8 mouse cellular contexts compared by ENCODE assay signal in the genomic region with DNA sequence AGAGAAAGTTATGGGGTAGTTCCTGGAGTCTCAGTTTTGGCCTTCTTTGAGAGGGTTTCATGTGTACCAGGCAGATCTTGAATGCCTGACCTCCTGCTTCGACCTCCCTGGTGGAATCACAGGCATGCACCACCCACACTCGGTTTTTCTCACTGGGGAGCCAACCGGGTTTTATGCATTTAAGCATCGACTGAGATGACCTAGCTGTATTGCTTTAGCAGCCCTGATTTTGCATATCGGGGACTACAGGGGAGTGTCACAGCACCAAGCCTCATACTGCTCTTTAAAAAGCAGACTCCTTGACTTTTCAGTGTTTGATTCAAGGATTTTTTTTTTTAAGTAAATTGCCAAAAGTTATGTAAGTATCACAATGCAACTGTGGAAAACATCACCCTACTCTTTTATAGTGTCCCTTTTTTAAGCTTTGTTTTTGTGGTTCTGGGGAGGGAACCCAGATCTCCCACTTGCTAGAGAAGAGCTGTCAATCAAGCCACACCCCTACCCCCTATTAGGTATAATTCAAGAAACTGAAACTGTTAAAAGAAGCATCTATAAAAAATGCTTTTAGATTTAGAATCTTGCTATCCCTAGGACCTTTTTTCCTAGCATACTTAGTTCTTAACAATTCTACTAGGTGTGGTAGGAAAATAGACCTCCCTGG. TPM values are rescaled to one million over a fixed set of nuclear protein-coding genes. Genes with fewer than 3 reads are reported as not detected.
A peak's percentile ranks its signal among the peaks of the same experiment; 100 is the strongest.
DNase-seq lines count a peak whose midpoint lies in the region; ATAC-seq lines count a peak whose summit lies in the region.

No protein-coding gene starts in this region.

- peaks cover 25% of the 10 kb centered on the region for H3K4me1 ChIP-seq in heart, embryonic 11.5 days (ENCODE audit: control insufficient read depth, insufficient read depth, low read length)
- H3K4me1 ChIP-seq in embryonic facial prominence, embryonic 14.5 days (ENCODE audit: control insufficient read depth, insufficient read depth, low read length), result peaks cover 29% of the 10 kb centered on the region
- peaks cover 26% of the 10 kb centered on the region for H3K4me1 ChIP-seq in intestine, embryonic 15.5 days (replicated peaks)
- H3K4me1 ChIP-seq in midbrain, embryonic 16.5 days (ENCODE audit: control insufficient read depth, insufficient read depth, low read length), result peaks cover 38% of the 10 kb centered on the region

- 3% methylated on average over 5 of the region's 5 CpGs for WGBS in heart, embryonic 11.5 days (ENCODE audit: insufficient replicate concordance)
- WGBS in embryonic facial prominence, embryonic 14.5 days, result 2% methylated on average over 5 of the region's 5 CpGs
- WGBS in intestine, embryonic 15.5 days, result under 1% methylated on average over 5 of the region's 5 CpGs
- WGBS in midbrain, embryonic 16.5 days, result 2% methylated on average over 5 of the region's 5 CpGs

- no peaks in the 10 kb centered on the region for H3K9me3 ChIP-seq in heart, embryonic 11.5 days (replicated peaks; ENCODE audit: control insufficient read depth, low read length)
- no peaks in the 10 kb centered on the region for H3K9me3 ChIP-seq in embryonic facial prominence, embryonic 14.5 days (ENCODE audit: control insufficient read depth, low read length)
- H3K9me3 ChIP-seq in intestine, embryonic 15.5 days, result no peaks in the 10 kb centered on the region
- no peaks in the 10 kb centered on the region for H3K9me3 ChIP-seq in midbrain, embryonic 16.5 days (replicated peaks; ENCODE audit: control insufficient read depth, low read length, poor library complexity, severe bottlenecking)

- H3K27me3 ChIP-seq in heart, embryonic 11.5 days (ENCODE audit: control insufficient read depth, insufficient read depth, low read length), result no peaks in the 10 kb centered on the region
- no peaks in the 10 kb centered on the region for H3K27me3 ChIP-seq in embryonic facial prominence, embryonic 14.5 days (replicated peaks; ENCODE audit: control insufficient read depth, insufficient read depth, low read length)
- no peaks in the 10 kb centered on the region for H3K27me3 ChIP-seq in intestine, embryonic 15.5 days (replicated peaks)
- no peaks in the 10 kb centered on the region for H3K27me3 ChIP-seq in midbrain, embryonic 16.5 days (ENCODE audit: control insufficient read depth, insufficient read depth, low read depth, low read length)

- H3K27ac ChIP-seq in heart, embryonic 11.5 days (ENCODE audit: low read depth, low read length), result no peak overlapping the region
- 0 out of 2 replicates have a peak overlapping the region, but pooled peaks have one; percentile 100 for H3K27ac ChIP-seq in embryonic facial prominence, embryonic 14.5 days (replicated peaks; ENCODE audit: low read depth, low read length)
- no peak overlapping the region for H3K27ac ChIP-seq in intestine, embryonic 15.5 days
- no peak overlapping the region for H3K27ac ChIP-seq in midbrain, embryonic 16.5 days (ENCODE audit: low read length)

- H3K9ac ChIP-seq in heart, embryonic 11.5 days (ENCODE audit: low read depth, low read length), result peak overlapping the region; percentile 97
- H3K9ac ChIP-seq in embryonic facial prominence, embryonic 14.5 days (ENCODE audit: low read depth, low read length), result peak overlapping the region; percentile 99
- H3K9ac ChIP-seq in intestine, embryonic 15.5 days, result peak overlapping the region; percentile 98
- H3K9ac ChIP-seq in midbrain, embryonic 16.5 days (ENCODE audit: low read depth, low read length), result peak overlapping the region; percentile 97

- peak overlapping the region; percentile 94 for H3K4me2 ChIP-seq in heart, embryonic 11.5 days
- peak overlapping the region; percentile 96 for H3K4me2 ChIP-seq in embryonic facial prominence, embryonic 14.5 days (ENCODE audit: low read depth, low read length)
- H3K4me2 ChIP-seq in intestine, embryonic 15.5 days (replicated peaks), result peak overlapping the region; percentile 85
- peak overlapping the region; percentile 97 for H3K4me2 ChIP-seq in midbrain, embryonic 16.5 days (ENCODE audit: low read length)

- DNase-seq in heart, adult 9 months (ENCODE audit: low spot score in 2 of 2), result no peak
- DNase-seq in embryonic facial prominence, embryonic 14.5 days (ENCODE audit: low spot score), result peak; percentile 13
- DNase-seq in urinary bladder, postnatal 4 days (ENCODE audit: low spot score in 2 of 2), result no peak
- no peak for DNase-seq in gastrocnemius, postnatal 25 days

- peak overlapping the region; percentile 77 for H3K4me3 ChIP-seq in heart, embryonic 11.5 days (ENCODE audit: low read depth, low read length)
- peak overlapping the region; percentile 96 for H3K4me3 ChIP-seq in embryonic facial prominence, embryonic 14.5 days (ENCODE audit: low read depth, low read length)
- peak overlapping the region; percentile 92 for H3K4me3 ChIP-seq in intestine, embryonic 15.5 days (replicated peaks)
- peak overlapping the region; percentile 94 for H3K4me3 ChIP-seq in midbrain, embryonic 16.5 days (ENCODE audit: low read depth, low read length)

- no peaks in the 10 kb centered on the region for H3K36me3 ChIP-seq in heart, embryonic 11.5 days (ENCODE audit: control insufficient read depth, insufficient read depth, low read length)
- 0 out of 2 replicates have a peak, but pooled peaks cover 5% of the 10 kb centered on the region for H3K36me3 ChIP-seq in embryonic facial prominence, embryonic 14.5 days (ENCODE audit: control insufficient read depth, insufficient read depth, low read length)
- H3K36me3 ChIP-seq in intestine, embryonic 15.5 days, result no peaks in the 10 kb centered on the region
- H3K36me3 ChIP-seq in midbrain, embryonic 16.5 days (ENCODE audit: control insufficient read depth, insufficient read depth, low read length), result no peaks in the 10 kb centered on the region

- ATAC-seq in heart, embryonic 11.5 days (replicated peaks; ENCODE audit: insufficient number of reproducible peaks, low FRiP score, low TSS enrichment), result no peak
- ATAC-seq in CD4-positive, CD25-positive, alpha-beta regulatory T cell, adult 4 months, result peak; percentile 19
- ATAC-seq in embryonic facial prominence, embryonic 14.5 days (ENCODE audit: low read depth), result no peak
- ATAC-seq in intestine, embryonic 15.5 days, result no peak
- no peak for ATAC-seq in midbrain, embryonic 16.5 days

RNA-seq across cellular contexts. Expression of a gene that starts 5.2 kb away (rescaled TPM):
- polyA plus RNA-seq in heart, embryonic 11.5 days (2014; fragmentation: Nextera tagmentation; extraction: Ambion mirVana), result 41.7 and 46.4 TPM in 2 replicates
- 10 to 100 TPM; 30.7 to 49.8 TPM for polyA plus RNA-seq in CD4-positive, CD25-positive, alpha-beta regulatory T cell, adult 4 months (2017; shearing (Covaris generic))
- polyA plus RNA-seq in embryonic facial prominence, embryonic 14.5 days (2014; fragmentation: Nextera tagmentation; extraction: Ambion mirVana), result 62.7 and 63.4 TPM in 2 replicates
- polyA plus RNA-seq in intestine, embryonic 15.5 days (2015; fragmentation: Nextera tagmentation; extraction: Ambion mirVana), result 71.6 and 75.9 TPM in 2 replicates
- 55.1 and 64.5 TPM in 2 replicates for polyA plus RNA-seq in midbrain, embryonic 16.5 days (2015; fragmentation: Nextera tagmentation; extraction: Ambion mirVana)
- total RNA-seq in gastrocnemius, postnatal 25 days (2021), result 10 to 100 TPM; 61.8 to 73.9 TPM
